Mouse (Mus musculus) ES-E14 (cell line): ENCODE data around the gene Ank2. TPM values are rescaled to one million over a fixed set of nuclear protein-coding genes. Genes with fewer than 3 reads are reported as not detected.

Source experiments
- DNase-seq: peaks from one replicate; pipeline ENCODE4 v3.0.0-alpha.2; 2013; ENCODE audit warnings: low read depth, low spot score
- H3K27ac ChIP-seq: 2 replicates; pipeline ENCODE4 v1.5.1; 2012; ENCODE audit warnings: low read depth, mild to moderate bottlenecking, low read length, moderate library complexity, mixed read lengths; ENCODE audit not compliant: poor library complexity, insufficient read depth, severe bottlenecking
- H3K36me3 ChIP-seq: 2 replicates; pipeline ENCODE4 v1.6.1; 2012; ENCODE audit warnings: mild to moderate bottlenecking, low read length, moderate library complexity, mixed read lengths; ENCODE audit not compliant: control insufficient read depth, poor library complexity, insufficient read depth, severe bottlenecking
- H3K4me1 ChIP-seq, 2 experiments: fragments of 150-350 bp in 1 of 2; sonication (generic) in 1 of 2; 2 replicates each; pipeline ENCODE4 v1.6.1; 2012; ENCODE audit warnings: low read length in 2 of 2, mild to moderate bottlenecking in 1 of 2, mixed read lengths in 1 of 2; ENCODE audit not compliant: control insufficient read depth in 2 of 2, insufficient read depth in 2 of 2, poor library complexity in 1 of 2
- H3K4me3 ChIP-seq, 2 experiments: fragments of 150-350 bp in 1 of 2; sonication (generic) in 1 of 2; 2 replicates each; pipeline ENCODE4 v1.5.1; 2012; ENCODE audit warnings: low read length in 2 of 2, low read depth in 1 of 2, mild to moderate bottlenecking in 1 of 2, mixed read lengths in 1 of 2; ENCODE audit not compliant: insufficient read depth in 1 of 2, poor library complexity in 1 of 2, severe bottlenecking in 1 of 2
- H3K9ac ChIP-seq: 2 replicates; pipeline ENCODE4 v1.6.1; 2012; ENCODE audit warnings: low read depth, mild to moderate bottlenecking, low read length, mixed read lengths; ENCODE audit not compliant: poor library complexity, insufficient read depth, severe bottlenecking
- H3K9me3 ChIP-seq: fragments of 150-350 bp; sonication (generic); 2 replicates; pipeline ENCODE4 v1.6.1; 2012; ENCODE audit warnings: low read depth, mild to moderate bottlenecking, low read length; ENCODE audit not compliant: control insufficient read depth, insufficient read depth
- CHD2 ChIP-seq: IDR thresholded peaks from 2 replicates; pipeline ENCODE4 v1.6.1; 2014; ENCODE audit warnings: mild to moderate bottlenecking, low read depth, low read length, inconsistent platforms
- HCFC1 ChIP-seq: IDR thresholded peaks from 2 replicates; pipeline ENCODE4 v1.6.1; 2012; ENCODE audit warnings: low read length, inconsistent platforms, borderline replicate concordance; ENCODE audit not compliant: insufficient read depth
- MAFK ChIP-seq: IDR thresholded peaks from 2 replicates; pipeline ENCODE4 v1.6.1; 2014; ENCODE audit warnings: mild to moderate bottlenecking, low read depth, low read length, inconsistent platforms; ENCODE audit not compliant: insufficient read depth
- ZC3H11A ChIP-seq: IDR thresholded peaks from 2 replicates; pipeline ENCODE4 v1.6.1; 2012; ENCODE audit warnings: low read depth, mild to moderate bottlenecking, inconsistent platforms, low read length, borderline replicate concordance
- ZNF384 ChIP-seq: IDR thresholded peaks from 2 replicates; pipeline ENCODE4 v1.6.1; 2012; ENCODE audit warnings: low read depth, low read length, inconsistent platforms
- in situ Hi-C, 2 experiments: fragments of 600-800 bp; cut with MboI; formaldehyde crosslinking; loops; one replicate each; pipeline ENCODE4 v1.15.1; 2025; ENCODE audit warnings: low sequenced_read_pairs in 2 of 2, inconsistent platforms in 1 of 2; ENCODE audit not compliant: unreplicated experiment in 2 of 2
- total RNA-seq: library from RNA; depleted of rRNA; stranded (reverse); fragments of 300-350 nt; gene quantifications from 2 replicates; pipeline ENCODE4 v1.2.3, GENCODE M21; 2012

Gene Ank2
- total RNA-seq, 1 experiment: 15.2 TPM

GRCm38 (mm10) chr3:127205883-127206434 is 293.2 kb downstream of the Ank2 start:
- no peak for DNase-seq
- Histone ChIP-seq H3K4me3 (no peak overlapping the region), H3K4me1 (no peaks in the 10 kb centered on the region), H3K36me3 (no peaks in the 10 kb centered on the region), H3K9me3 (no peaks in the 10 kb centered on the region), H3K9ac (no peak overlapping the region), H3K27ac (no peak overlapping the region)
- in situ Hi-C loops: no loop called here
- TF ChIP-seq MAFK (no peak), ZC3H11A (no peak), CHD2 (no peak), ZNF384 (no peak), HCFC1 (no peak)

GRCm38 (mm10) chr3:127202484-127203115 is 296.6 kb downstream of the Ank2 start:
- Histone ChIP-seq H3K27ac (no peak overlapping the region), H3K9me3 (no peaks in the 10 kb centered on the region), H3K4me1 (no peaks in the 10 kb centered on the region), H3K4me3 (no peak overlapping the region), H3K9ac (no peak overlapping the region), H3K36me3 (no peaks in the 10 kb centered on the region)
- no peak for DNase-seq
- in situ Hi-C loops: no loop called here
- TF ChIP-seq MAFK (no peak), HCFC1 (no peak), ZNF384 (no peak), ZC3H11A (no peak), CHD2 (no peak)

GRCm38 (mm10) chr3:127200789-127201188 is 298.4 kb downstream of the Ank2 start:
- no peaks in the 10 kb centered on the region for H3K4me1 ChIP-seq
- H3K4me3 ChIP-seq: no peak overlapping the region
- H3K36me3 ChIP-seq: no peaks in the 10 kb centered on the region
- no peak for TF ChIP-seq ZNF384
- no peak for TF ChIP-seq ZC3H11A
- in situ Hi-C loops: no loop called here
- H3K27ac ChIP-seq: no peak overlapping the region
- no peak overlapping the region for H3K9ac ChIP-seq
- H3K9me3 ChIP-seq: no peaks in the 10 kb centered on the region
- no peak for DNase-seq

GRCm38 (mm10) chr3:127199112-127199665 is 300.0 kb downstream of the Ank2 start:
- TF ChIP-seq CHD2: no peak
- in situ Hi-C loops: no loop called here
- no peaks in the 10 kb centered on the region for H3K4me1 ChIP-seq
- no peaks in the 10 kb centered on the region for H3K9me3 ChIP-seq
- no peak overlapping the region for H3K27ac ChIP-seq
- DNase-seq: no peak
- H3K4me3 ChIP-seq: no peak overlapping the region
- H3K9ac ChIP-seq: no peak overlapping the region
- H3K36me3 ChIP-seq: no peaks in the 10 kb centered on the region

- Histone ChIP-seq H3K4me3 (no peak overlapping the region), H3K9me3 (no peaks in the 10 kb centered on the region), H3K36me3 (no peaks in the 10 kb centered on the region), H3K4me1 (no peaks in the 10 kb centered on the region), H3K27ac (no peak overlapping the region), H3K9ac (no peak overlapping the region)
- in situ Hi-C loops: no loop called here
- TF ChIP-seq HCFC1 (no peak), ZC3H11A (no peak), MAFK (no peak), CHD2 (no peak), ZNF384 (no peak)
- DNase-seq: no peak
These were observed 300.5 kb downstream of the Ank2 start for GRCm38 (mm10) chr3:127198656-127199055.
